Mouse (Mus musculus): ENCODE measurements at regions not wholly inside any gene's neighbourhood (a gene's known extent, or its start where the extent isn't known, plus 50 kb on each side); places are given as distances from the start of the nearest gene placed in this dataset.

- H3K4me1 ChIP-seq (ENCODE audit: control insufficient read depth in 1 of 2, insufficient read depth in 2 of 2), result no peaks in the 10 kb centered on the region
- no peaks in the 10 kb centered on the region for H3K9me3 ChIP-seq (replicated peaks; ENCODE audit: low read length)
- H3K4me2 ChIP-seq (ENCODE audit: insufficient read depth, low read depth, poor library complexity, severe bottlenecking), result no peak overlapping the region
- H3K27ac ChIP-seq (ENCODE audit: insufficient read depth, low read depth), result no peak overlapping the region
- H3K9ac ChIP-seq (ENCODE audit: insufficient read depth, low read depth), result no peak overlapping the region
- H3K79me2 ChIP-seq (replicated peaks; ENCODE audit: control insufficient read depth, extremely low read depth, insufficient read depth, poor library complexity, severe bottlenecking), result no peaks in the 10 kb centered on the region
- TF ChIP-seq ELF1 (IDR thresholded peaks at IDR 0.05; ENCODE audit: low read depth, low read length) (no peak), MAZ (IDR thresholded peaks at IDR 0.05; ENCODE audit: low read depth, low read length) (no peak), KAT2A (IDR thresholded peaks at IDR 0.05; ENCODE audit: insufficient replicate concordance, low read length) (no peak), UBTF (IDR thresholded peaks at IDR 0.05; ENCODE audit: low read depth, low read length) (no peak), CTCF (conservative IDR thresholded peaks at IDR 0.05 in 1 of 2, IDR thresholded peaks at IDR 0.05 in 1 of 2; ENCODE audit: low read depth in 2 of 2, low read length in 2 of 2) (no peak), POLR2A (IDR thresholded peaks at IDR 0.05; ENCODE audit: low read depth, low read length) (no peak), JUN (IDR thresholded peaks at IDR 0.05; ENCODE audit: insufficient read depth, low read depth, low read length) (no peak), POLR2AphosphoS2 (IDR thresholded peaks at IDR 0.05; ENCODE audit: low read depth, low read length) (no peak), USF2 (conservative IDR thresholded peaks at IDR 0.05; ENCODE audit: low read depth, low read length) (no peak), ZC3H11A (IDR thresholded peaks at IDR 0.05; ENCODE audit: low read depth, low read length) (no peak), MAX (IDR thresholded peaks at IDR 0.05; ENCODE audit: low read length) (no peak), ZMIZ1 (IDR thresholded peaks at IDR 0.05; ENCODE audit: low read depth, low read length) (no peak)
- H3K27me3 ChIP-seq (replicated peaks), result peaks cover 86% of the 10 kb centered on the region
- H3K36me3 ChIP-seq (replicated peaks in 1 of 2; ENCODE audit: control insufficient read depth in 1 of 2, insufficient read depth in 1 of 2, low read length in 1 of 2), result no peaks in the 10 kb centered on the region
- dilution Hi-C loops (cut with MboI; ENCODE audit: extremely low pct_ligation_motif_present, extremely low pct_unique_long_range_greater_than_20kb, low sequenced_read_pairs) (no loop called here), in situ Hi-C loops (cut with MboI; ENCODE audit: low pct_ligation_motif_present, low pct_unique_long_range_greater_than_20kb, low sequenced_read_pairs) (no loop called here)
- no peak for DNase-seq (ENCODE audit: extremely low read depth)
- H3K4me3 ChIP-seq (replicated peaks in 1 of 3; ENCODE audit: low read depth in 2 of 3, low read length in 2 of 3, poor library complexity in 1 of 3), result no peak overlapping the region
These were observed 498.1 kb upstream of the Tnp1 start for GRCm38 (mm10) chr1:73513822-73514221.

- Histone ChIP-seq H3K79me2 (replicated peaks; ENCODE audit: control insufficient read depth, extremely low read depth, insufficient read depth, poor library complexity, severe bottlenecking) (no peaks in the 10 kb centered on the region), H3K27ac (ENCODE audit: insufficient read depth, low read depth) (no peak overlapping the region), H3K9ac (ENCODE audit: insufficient read depth, low read depth) (no peak overlapping the region), H3K4me3 (replicated peaks in 1 of 3; ENCODE audit: low read depth in 2 of 3, low read length in 2 of 3, poor library complexity in 1 of 3) (no peak overlapping the region), H3K36me3 (replicated peaks in 1 of 2; ENCODE audit: control insufficient read depth in 1 of 2, insufficient read depth in 1 of 2, low read length in 1 of 2) (no peaks in the 10 kb centered on the region), H3K9me3 (replicated peaks; ENCODE audit: low read length) (no peaks in the 10 kb centered on the region), H3K4me2 (ENCODE audit: insufficient read depth, low read depth, poor library complexity, severe bottlenecking) (no peak overlapping the region), H3K4me1 (ENCODE audit: control insufficient read depth in 1 of 2, insufficient read depth in 2 of 2) (no peaks in the 10 kb centered on the region), H3K27me3 (replicated peaks) (peaks cover 86% of the 10 kb centered on the region)
- DNase-seq (ENCODE audit: extremely low read depth), result no peak
- in situ Hi-C loops (cut with MboI; ENCODE audit: low pct_ligation_motif_present, low pct_unique_long_range_greater_than_20kb, low sequenced_read_pairs) (no loop called here), dilution Hi-C loops (cut with MboI; ENCODE audit: extremely low pct_ligation_motif_present, extremely low pct_unique_long_range_greater_than_20kb, low sequenced_read_pairs) (no loop called here)
- TF ChIP-seq EP300 (IDR thresholded peaks at IDR 0.05; ENCODE audit: low read length), result no peak
- TF ChIP-seq NRF1 (IDR thresholded peaks at IDR 0.05; ENCODE audit: low read depth, low read length), result no peak
- no peak for TF ChIP-seq UBTF (IDR thresholded peaks at IDR 0.05; ENCODE audit: low read depth, low read length)
- no peak for TF ChIP-seq ETS1 (conservative IDR thresholded peaks at IDR 0.05; ENCODE audit: low read depth, low read length)
- TF ChIP-seq MYC (IDR thresholded peaks at IDR 0.05; ENCODE audit: low read depth, low read length), result no peak
These were observed 497.1 kb upstream of the Tnp1 start for GRCm38 (mm10) chr1:73512836-73513235.
